Mouse (Mus musculus) limb, embryonic 14.5 days (tissue): ENCODE measurements around the gene Sergef. TPM values are rescaled to one million over a fixed set of nuclear protein-coding genes. Genes with fewer than 3 reads are reported as not detected.
"Not testable (repeated sequence)": the region's sequence is repeated elsewhere in the genome, so short reads cannot be mapped to it uniquely, and the experiment has no call there.

ENCODE experiments used
- ATAC-seq: fragments of 200-750 bp; cut with Nextera tagmentation; 2 replicates; pipeline ENCODE4 v1.8.0; 2017; ENCODE audit warnings: low read depth, moderate number of reproducible peaks, moderate TSS enrichment; ENCODE audit not compliant: low FRiP score
- DNase-seq: peaks from one replicate; pipeline ENCODE4 v3.0.0-alpha.2; 2015; ENCODE audit warnings: low spot score
- H3K27ac ChIP-seq: fragments of 300-500 bp; sonication (generic); replicated peaks from 2 replicates; pipeline ENCODE4 v1.5.1; 2014; ENCODE audit warnings: low read depth, mild to moderate bottlenecking, low read length, moderate library complexity, mixed read lengths
- H3K27me3 ChIP-seq: fragments of 300-500 bp; sonication (generic); 2 replicates; pipeline ENCODE4 v1.6.1; 2014; ENCODE audit warnings: low read length, mixed read lengths; ENCODE audit not compliant: control insufficient read depth, insufficient read depth
- H3K36me3 ChIP-seq: fragments of 300-500 bp; sonication (generic); 2 replicates; pipeline ENCODE4 v1.6.1; 2014; ENCODE audit warnings: mild to moderate bottlenecking, low read length, moderate library complexity, mixed read lengths; ENCODE audit not compliant: control insufficient read depth, insufficient read depth
- H3K4me1 ChIP-seq: fragments of 300-500 bp; sonication (generic); 2 replicates; pipeline ENCODE4 v1.6.1; 2014; ENCODE audit warnings: antibody characterized with exemption, low read length, mixed read lengths; ENCODE audit not compliant: control insufficient read depth, insufficient read depth
- H3K4me2 ChIP-seq: fragments of 300-500 bp; sonication (generic); replicated peaks from 2 replicates; pipeline ENCODE4 v1.6.1; 2014; ENCODE audit warnings: low read depth, mild to moderate bottlenecking, low read length, moderate library complexity; ENCODE audit not compliant: severe bottlenecking
- H3K4me3 ChIP-seq: fragments of 300-500 bp; sonication (generic); replicated peaks from 2 replicates; pipeline ENCODE4 v1.5.1; 2014; ENCODE audit warnings: low read length
- H3K9ac ChIP-seq: fragments of 300-500 bp; sonication (generic); 2 replicates; pipeline ENCODE4 v1.6.1; 2014; ENCODE audit warnings: mild to moderate bottlenecking, low read depth, low read length, moderate library complexity; ENCODE audit not compliant: severe bottlenecking
- H3K9me3 ChIP-seq: fragments of 300-500 bp; sonication (generic); 2 replicates; pipeline ENCODE4 v1.6.1; 2016; ENCODE audit warnings: low read length; ENCODE audit not compliant: control insufficient read depth
- POLR2A ChIP-seq: fragments of 200-500 bp; IDR thresholded peaks from 2 replicates; pipeline ENCODE4 v1.8.0; 2012; ENCODE audit warnings: inconsistent platforms, mild to moderate bottlenecking, moderate library complexity, borderline replicate concordance; ENCODE audit not compliant: insufficient read depth, insufficient read length; ENCODE audit errors: extremely low read depth
- WGBS: fragments of 180-500 bp; shearing (Covaris S2); extraction: QIAGEN DNeasy Blood & Tissue Kit; methylation state at CpG from one replicate; pipeline ENCODE4 v1.1.7; 2014; 5-methylcytosine and 5-hydroxymethylcytosine counted together
- polyA plus RNA-seq, 2 experiments: library from polyadenylated mRNA; depleted of rRNA in 1 of 2; stranded (reverse) in 1 of 2; unstranded in 1 of 2; fragments of >200 nt; fragmentation: Nextera tagmentation in 1 of 2; extraction: Ambion mirVana in 1 of 2; gene quantifications; 2 replicates each; pipeline versions ENCODE4 v1.2.1 to v1.2.3; 2012 to 2014

The Sergef gene
- polyA plus RNA-seq, 2 experiments, result 12.2 to 12.8 TPM

- ATAC-seq, result no peak
- Histone ChIP-seq H3K27me3 (0 out of 2 replicates have a peak, but pooled peaks cover under 1% of the 10 kb centered on the region), H3K36me3 (no peaks in the 10 kb centered on the region), H3K4me3 (no peak overlapping the region), H3K9me3 (no peaks in the 10 kb centered on the region), H3K4me1 (no peaks in the 10 kb centered on the region), H3K4me2 (no peak overlapping the region), H3K27ac (no peak overlapping the region), H3K9ac (no peak overlapping the region)
- no peak for DNase-seq
- TF ChIP-seq POLR2A, result no peak
- WGBS, result 62% methylated on average over 18 of the region's 18 CpGs
These were observed 22.0 kb upstream of the Sergef start for GRCm38 (mm10) chr7:46661591-46662090.

DNA sequence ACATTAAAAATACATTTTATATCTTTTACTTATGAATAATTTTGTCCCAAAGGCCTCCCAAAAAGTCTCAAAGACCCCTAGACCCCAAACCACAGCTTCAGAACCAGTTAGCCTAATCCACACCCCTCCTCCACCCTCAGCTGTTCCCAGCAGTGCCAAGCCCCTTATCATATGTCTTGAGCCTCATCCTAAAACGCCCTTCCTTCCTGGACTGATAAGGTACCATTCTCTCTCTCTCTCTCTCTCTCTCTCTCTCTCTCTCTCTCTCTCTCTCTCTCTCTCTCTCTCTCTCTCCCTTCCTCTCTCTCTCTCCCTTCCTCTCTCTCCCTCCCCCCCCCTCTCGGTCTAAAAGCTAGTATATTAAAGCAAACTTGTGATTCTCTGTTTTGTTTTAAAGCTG lies 12.7 kb upstream of the Sergef start:
- H3K4me3 ChIP-seq, result no peak overlapping the region
- H3K4me2 ChIP-seq, result no peak overlapping the region
- ATAC-seq, result no peak
- H3K9me3 ChIP-seq, result no peaks in the 10 kb centered on the region
- H3K27me3 ChIP-seq, result no peaks in the 10 kb centered on the region
- H3K36me3 ChIP-seq, result no peaks in the 10 kb centered on the region
- H3K27ac ChIP-seq, result no peak overlapping the region
- no peaks in the 10 kb centered on the region for H3K4me1 ChIP-seq
- H3K9ac ChIP-seq, result no peak overlapping the region
- WGBS, result 60% methylated on average over 2 of the region's 2 CpGs
- no peak for TF ChIP-seq POLR2A
- DNase-seq, result no peak

- ATAC-seq, H3K9ac ChIP-seq: not testable (repeated sequence)
- peak; percentile 15 for DNase-seq
These were observed 10.6 kb upstream of the Sergef start for GRCm38 (mm10) chr7:46650231-46650630.

DNA sequence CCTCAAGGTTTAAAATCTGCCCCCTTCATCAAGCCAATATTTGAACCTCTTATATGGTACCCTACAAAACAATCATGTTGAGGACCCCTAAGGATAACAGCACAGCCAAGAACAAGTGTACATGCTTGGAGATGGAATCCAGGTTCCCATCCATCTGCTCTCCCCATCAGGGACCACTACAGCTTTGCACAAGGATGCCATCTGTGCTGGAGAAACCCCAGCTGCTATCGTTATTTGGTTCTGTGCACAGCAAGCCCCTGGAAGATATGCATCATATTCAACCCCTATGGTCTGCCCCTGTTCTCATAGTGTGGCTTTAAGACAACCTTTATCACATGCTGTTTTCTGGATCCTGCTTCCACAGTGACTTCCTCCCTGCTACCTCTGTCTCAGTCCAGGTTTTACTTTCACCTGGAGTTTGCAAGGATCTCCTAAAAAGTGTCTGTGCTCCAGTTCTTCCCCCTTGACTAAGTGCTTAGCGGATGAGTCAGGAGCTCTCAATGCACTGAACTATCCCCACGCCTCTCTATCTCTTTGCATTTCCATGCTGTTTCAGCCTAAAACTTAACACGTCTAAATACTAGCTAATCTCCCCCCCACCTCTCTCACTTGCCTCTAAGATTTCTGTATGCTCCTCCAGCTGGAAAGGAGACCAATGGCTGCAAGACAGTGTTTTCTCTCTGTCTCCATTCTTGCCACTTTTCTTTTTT lies 9.0 kb upstream of the Sergef start:
- Histone ChIP-seq H3K9me3 (no peaks in the 10 kb centered on the region), H3K4me3 (no peak overlapping the region), H3K4me1 (no peaks in the 10 kb centered on the region), H3K4me2 (no peak overlapping the region), H3K27me3 (no peaks in the 10 kb centered on the region), H3K36me3 (no peaks in the 10 kb centered on the region), H3K27ac (no peak overlapping the region), H3K9ac (no peak overlapping the region)
- DNase-seq (no peak), ATAC-seq (no peak)
- TF ChIP-seq POLR2A, result no peak
- 69% methylated on average over 4 of the region's 4 CpGs for WGBS

More at GRCm38 (mm10) chr7:46650231-46650630, 10.6 kb upstream of the Sergef start:
- not testable (repeated sequence) for H3K4me1 ChIP-seq, H3K36me3 ChIP-seq, H3K27ac ChIP-seq, H3K4me3 ChIP-seq, H3K9me3 ChIP-seq, H3K27me3 ChIP-seq, H3K4me2 ChIP-seq
- WGBS, result 49% methylated on average over 5 of the region's 5 CpGs

DNA sequence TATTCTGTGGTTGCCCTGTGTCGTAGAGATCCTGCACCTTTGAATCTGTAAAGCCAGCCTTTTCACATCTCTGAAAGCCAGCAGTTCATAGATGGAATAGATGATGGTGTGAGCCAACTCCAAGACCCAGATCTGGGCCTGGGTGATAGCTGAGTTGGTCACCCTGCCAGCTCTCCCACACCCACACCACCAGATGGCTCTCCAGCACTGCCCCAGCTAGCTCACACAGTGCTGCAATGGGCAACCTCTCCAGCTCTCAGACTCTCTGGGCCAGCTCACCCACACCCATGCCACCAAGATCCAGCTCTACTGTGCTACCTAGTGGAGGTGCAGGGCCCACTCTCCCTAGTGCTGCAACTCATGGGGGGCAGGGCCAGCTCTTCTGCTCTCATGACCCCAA lies 3.6 kb upstream of the Sergef start:
- H3K9ac ChIP-seq, result no peak overlapping the region
- no peaks in the 10 kb centered on the region for H3K9me3 ChIP-seq
- 73% methylated on average over 1 of the region's 1 CpGs for WGBS
- no peaks in the 10 kb centered on the region for H3K4me1 ChIP-seq
- DNase-seq (no peak), ATAC-seq (no peak)
- H3K4me2 ChIP-seq, result no peak overlapping the region
- H3K36me3 ChIP-seq, result no peaks in the 10 kb centered on the region
- H3K27me3 ChIP-seq, result no peaks in the 10 kb centered on the region
- H3K4me3 ChIP-seq, result no peak overlapping the region
- TF ChIP-seq POLR2A, result no peak
- H3K27ac ChIP-seq, result no peak overlapping the region
